Mouse (Mus musculus) cerebellum, postnatal 36 days (tissue): ENCODE data around the gene Cmip.
A peak's percentile ranks its signal among the peaks of the same experiment; 100 is the strongest.
"Not testable (repeated sequence)": the region's sequence is repeated elsewhere in the genome, so short reads cannot be mapped to it uniquely, and the experiment has no call there.

ENCODE experiments used
- DNase-seq, 2 experiments: peaks; one replicate each; pipeline ENCODE4 v3.0.0; 2021 to 2022; ENCODE audit warnings: mixed read lengths in 2 of 2

Gene Cmip

DNA sequence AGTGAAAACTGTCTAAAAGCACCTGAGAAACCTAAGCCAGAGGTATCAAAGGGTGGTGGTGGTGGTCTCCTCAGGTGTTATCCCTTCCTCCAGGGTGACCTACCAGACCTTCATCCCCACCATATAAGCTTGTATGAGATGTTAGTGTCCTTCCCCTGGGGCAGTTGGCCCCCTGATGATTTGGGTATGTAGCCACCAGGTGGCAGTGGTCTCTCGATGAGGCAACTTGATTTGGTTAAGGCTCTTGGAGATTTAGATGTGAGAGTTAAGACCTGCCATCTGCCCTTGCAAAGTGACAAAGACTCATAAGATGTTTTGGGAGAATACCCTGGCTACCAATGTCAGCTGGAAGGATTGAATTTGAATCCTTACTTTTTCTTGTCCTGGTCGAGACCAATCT, 129.3 kb downstream of the Cmip start:
- peak in 1 of 2 experiments; percentile 21 for DNase-seq

DNA sequence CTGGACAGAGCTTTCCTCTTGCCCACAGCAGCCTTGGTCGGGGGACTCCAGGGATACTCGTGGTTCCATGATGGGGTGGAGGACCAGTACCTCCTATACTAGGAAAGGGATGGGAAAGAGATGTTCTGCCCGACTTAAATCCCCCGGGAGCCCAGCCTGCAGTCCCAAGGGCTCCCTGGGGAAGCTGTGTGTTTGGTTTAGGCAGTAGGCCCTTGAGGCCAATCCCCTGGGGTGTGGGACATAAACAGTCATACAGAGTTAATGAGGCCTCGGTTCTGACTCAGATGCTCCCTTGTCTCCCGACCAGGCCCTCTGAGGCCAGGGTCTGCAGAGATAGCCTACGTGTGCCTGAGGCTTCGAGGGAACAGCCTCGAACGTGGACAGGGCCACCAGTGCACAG, 130.8 kb downstream of the Cmip start:
- no peak for DNase-seq

DNA sequence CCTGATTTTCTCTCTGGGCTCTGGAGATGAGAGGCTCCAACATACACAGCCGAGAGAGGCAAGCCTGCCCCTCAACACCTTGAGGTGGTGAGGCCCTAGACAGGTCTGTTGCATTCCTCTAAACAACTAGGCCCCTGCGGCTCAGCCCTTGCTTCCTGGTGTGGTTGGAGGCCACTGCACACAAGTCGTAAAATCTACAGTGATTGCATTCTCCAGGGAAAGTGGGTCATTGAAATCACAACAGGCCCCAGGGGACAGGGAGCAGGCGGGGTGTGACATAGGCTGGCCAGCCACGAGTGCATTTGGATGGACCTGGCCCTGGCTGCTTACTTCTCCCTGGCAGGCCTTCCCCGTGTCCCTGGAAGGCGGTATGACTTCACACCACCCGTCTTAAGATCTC, 131.5 kb downstream of the Cmip start:
- DNase-seq = no peak

DNA sequence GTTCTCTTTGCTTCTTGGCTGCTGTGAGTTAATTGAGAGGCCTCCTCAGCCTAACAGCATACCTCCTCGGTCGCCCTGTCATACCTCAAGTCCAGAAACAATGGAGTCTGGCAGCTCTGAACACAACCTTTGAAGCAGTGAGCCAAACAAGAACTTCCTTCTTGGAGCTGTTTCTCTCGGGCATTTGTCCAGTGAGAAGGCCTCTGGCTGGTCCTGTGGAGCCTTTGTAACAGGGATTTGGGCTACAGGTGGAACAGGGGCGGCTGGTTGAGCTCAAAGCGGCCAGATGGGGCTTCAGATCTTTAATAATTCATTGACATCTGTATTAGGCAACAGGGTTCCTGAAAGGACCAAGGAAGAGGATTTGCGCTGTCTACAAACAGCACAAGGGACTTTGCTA, 137.0 kb downstream of the Cmip start:
- no peak for DNase-seq

DNA sequence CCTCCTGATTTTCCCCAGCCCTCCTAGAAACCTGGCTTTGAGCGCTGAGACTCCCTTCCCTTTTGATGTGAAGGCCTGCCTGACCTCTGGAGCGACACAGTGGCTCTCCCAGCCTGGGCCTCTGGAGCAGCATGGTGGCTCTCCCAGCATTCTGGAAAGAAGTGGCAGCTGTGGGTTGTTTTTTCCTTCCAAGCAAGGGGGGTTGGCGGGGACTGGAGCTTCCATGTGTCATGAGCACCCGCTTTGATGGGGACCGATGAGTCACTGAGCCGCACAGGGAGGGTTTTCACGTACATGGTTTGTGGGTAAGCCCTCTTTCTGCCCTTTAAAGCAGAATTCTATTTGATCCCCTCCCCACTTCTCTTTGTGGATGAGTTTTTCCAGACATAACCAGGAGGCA, 138.2 kb downstream of the Cmip start:
- no peak for DNase-seq

DNA sequence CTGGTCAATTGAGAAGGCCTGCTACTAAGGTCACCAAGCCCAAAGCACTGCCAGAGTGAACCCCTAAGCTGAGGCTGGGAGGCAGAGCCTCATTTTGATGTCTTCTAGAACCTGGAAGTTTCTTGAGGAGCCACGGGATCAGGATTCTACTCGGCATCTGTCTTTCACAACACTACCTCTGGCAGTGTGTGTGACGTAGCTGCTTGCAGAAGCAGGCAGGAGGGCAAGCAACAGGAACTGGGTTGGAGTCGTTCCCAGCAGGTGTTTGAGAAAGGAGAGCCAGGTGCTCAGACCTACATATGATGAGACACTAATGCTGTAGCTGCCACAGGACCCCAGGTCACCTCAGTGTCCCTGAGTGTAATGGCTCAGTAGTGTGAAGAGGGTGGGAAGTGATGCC, 140.0 kb downstream of the Cmip start:
- no peak for DNase-seq

DNA sequence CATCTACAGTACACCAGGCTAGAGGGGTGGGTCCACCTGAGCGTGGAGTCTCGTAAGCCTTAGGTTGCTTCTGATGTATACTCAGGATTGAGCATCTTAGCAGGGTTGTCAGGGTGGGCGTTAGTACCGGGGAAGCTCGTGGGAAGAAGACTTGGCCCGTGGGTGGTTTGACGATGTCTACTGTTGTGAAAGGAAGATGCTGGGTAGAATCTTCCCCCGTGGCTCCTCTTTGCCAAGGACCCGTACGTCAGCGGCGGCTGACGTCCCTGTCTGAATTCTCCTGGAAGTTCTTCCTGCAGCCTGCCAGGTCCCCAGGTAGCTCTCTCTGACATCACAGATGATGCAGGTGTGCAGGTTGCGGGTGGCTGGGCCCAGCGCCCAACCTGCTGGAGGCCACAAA, 140.9 kb downstream of the Cmip start:
- no peak for DNase-seq

DNA sequence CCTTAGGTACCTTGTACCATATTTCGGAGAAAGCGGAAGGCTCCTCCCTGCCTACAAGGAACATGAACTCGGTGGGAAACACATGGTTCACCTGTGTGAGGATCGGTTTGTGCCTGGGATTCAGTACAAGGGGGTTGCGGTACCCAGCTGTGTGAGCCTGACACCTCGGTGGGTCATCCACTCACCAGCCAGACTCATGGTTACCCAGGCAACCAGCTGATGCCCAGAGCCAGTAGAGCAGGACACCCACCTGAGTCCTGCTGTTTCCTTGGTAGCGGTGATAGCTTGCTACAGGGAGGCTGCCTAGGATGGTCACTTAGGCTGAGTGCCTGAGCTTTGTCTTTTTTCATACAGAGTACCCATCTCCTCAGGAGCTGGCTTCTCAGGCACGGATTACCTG, 142.4 kb downstream of the Cmip start:
- DNase-seq = no peak

DNA sequence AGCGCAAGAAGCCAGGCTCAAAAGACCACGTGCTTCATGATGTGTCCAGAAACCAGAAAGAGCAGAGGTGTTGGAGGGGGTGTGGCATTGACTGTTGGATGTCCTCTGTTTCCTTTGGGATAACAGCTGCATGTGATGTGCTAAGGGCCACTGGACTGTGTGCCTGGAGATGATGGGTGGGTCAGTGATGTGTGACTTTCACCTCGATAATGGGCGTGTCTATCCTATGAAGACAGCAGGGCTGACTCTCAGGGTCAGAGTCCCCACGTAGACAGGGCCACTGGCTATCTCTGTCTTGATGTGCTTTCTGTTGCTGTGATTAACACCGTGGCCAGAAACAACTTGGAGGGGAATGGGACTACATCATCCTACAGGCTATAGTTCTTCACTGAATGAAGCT, 144.0 kb downstream of the Cmip start:
- no peak for DNase-seq

DNA sequence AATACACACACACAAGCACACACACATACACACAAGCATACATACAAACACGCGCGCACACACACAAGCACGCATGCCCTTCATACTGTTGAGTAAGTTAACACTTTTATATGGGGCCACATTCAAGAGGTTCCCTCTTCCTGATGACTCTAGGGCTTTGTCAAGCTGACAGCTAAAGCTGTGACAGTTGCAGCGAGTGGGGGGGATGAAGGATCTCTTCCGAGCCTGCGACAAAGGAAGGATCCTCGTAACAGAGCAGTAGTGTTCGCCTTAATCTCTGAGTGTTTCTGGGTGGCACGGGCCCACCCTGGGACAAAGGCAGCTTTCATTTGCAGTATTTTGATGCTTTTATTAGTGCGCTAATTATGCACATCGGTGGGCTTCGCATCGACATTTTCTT, 145.0 kb downstream of the Cmip start:
- no peak for DNase-seq

DNA sequence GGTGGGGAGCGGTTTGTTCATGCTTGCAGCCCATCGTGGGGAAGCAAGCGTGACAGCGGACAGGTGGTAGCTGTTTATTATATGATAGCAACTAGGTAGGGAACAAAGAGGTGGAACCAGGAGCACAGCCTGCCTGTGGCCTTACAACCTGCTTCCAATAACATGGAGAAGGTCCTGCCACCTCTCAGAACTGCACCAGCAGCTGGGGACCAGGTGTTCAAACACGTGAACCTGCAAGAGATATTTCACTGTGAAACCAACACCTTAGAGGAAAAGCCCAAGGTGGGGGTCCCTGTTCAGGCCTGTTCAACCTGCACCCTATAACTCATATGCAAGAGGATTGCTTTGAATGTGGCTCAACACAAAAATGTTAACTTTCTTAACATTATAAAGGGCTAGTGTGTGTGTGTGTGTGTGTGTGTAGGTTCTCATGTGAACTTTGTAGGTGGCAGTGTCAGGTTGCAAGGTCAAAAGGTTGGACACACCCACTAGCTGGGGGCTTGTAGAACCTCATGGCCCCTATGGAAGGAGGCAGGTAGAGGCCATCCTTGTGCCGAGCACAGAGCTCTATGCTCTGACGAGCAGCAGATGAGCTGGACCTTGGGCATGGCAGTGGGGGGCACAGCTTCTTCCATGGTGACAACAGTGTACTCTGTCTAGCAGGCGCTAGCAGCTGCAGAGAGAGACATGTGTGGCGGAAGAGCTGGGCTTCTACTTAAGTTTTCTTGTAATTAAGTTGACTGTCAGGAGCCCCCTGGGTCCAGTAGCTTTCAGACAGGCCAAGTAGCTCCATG, 146.2 kb downstream of the Cmip start:
- DNase-seq = no peak

DNA sequence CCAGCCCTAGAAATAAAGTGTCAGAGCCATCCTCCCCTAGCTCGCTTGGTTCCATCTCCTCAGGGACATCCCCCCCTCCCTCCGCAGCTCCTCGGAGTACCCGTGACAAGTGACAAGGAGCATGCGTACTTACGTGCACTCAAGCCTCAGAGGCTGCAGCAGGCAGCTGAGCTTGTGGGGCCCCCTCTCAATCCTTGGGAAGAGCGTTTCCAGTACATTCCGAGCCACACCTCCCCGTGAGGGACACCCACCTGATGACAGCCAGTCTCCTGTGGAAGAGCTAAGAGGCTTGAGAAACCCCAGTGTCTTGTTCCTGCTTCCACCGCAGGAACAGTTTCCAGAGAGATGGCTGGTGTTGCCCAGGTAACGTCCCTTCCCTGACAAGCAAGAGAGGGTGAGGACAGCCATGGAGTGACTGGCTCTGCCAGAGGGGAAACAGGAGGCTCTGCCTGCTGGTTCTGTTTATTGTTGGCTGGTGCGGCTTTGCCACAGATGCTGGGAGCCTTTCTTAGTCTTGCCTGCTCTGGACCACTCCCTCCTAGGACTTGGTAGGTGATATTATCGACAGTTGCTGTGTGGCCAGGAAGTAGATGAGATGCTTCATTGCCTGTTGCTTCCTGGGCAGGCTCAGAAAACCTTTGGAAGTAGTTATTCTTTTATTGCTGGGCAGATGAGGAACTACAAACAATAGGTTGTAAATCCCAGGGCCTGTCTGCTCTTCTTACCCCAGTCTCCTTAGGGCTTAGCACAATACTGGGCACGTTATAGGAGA, 147.0 kb downstream of the Cmip start:
- no peak for DNase-seq

DNA sequence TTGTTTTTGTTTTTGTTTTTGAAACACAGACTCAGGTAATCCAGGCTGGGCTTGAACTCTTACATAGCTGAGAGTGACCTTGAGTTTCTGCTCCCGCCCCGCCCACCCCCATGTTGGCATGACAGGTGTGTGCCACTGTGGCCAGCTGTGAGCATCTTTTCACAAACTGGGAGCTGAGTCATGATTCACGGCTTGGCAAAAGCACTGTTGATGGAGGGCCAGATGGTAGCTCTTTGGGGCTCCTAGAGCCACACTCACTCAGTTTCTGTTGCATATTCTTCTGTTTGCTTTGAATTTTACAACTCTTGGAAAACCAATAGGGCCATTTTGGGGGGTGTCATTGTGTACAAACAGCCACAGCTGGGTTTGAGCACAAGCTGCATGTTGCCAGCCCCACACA, 149.2 kb downstream of the Cmip start:
- no peak for DNase-seq

DNA sequence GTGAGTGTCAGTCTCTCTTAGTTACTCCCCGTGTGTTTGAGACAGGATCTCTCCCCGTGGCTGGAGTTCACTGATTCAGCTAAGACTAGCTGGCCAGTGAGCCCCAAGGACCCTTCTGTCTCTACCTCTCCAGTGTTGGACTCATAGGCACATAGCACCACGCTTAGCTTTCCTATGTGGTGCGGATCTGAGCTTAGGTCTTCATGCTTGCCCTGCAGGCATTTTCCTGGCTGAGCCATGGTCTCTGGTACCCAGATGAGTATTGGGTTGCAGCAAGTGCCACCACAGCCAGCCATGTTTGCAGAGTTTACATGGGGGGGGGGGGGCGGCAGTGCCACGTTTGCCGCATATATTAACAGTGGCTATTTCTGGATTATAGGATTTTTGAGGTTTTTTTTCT, 151.8 kb downstream of the Cmip start:
- DNase-seq = no peak

DNA sequence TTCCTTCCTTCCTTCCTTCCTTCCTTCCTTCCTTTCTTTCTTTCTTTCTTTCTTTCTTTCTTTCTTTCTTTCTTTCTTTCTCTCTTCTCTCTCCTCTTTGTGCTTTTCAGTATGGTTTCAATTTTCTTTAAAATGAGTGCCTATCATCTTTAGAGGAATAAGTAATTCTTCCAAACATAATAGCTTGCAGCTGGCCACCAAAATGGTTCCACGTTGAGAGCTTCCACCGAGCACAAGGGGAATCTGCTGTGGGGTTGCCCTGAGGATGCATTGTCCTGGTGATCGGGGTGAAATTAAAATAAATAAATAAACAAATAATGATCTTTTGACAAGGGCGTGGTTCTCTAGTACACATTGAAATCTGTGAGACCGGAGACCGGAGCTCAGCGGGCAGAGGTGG, 152.2 kb downstream of the Cmip start:
- DNase-seq = no peak

DNA sequence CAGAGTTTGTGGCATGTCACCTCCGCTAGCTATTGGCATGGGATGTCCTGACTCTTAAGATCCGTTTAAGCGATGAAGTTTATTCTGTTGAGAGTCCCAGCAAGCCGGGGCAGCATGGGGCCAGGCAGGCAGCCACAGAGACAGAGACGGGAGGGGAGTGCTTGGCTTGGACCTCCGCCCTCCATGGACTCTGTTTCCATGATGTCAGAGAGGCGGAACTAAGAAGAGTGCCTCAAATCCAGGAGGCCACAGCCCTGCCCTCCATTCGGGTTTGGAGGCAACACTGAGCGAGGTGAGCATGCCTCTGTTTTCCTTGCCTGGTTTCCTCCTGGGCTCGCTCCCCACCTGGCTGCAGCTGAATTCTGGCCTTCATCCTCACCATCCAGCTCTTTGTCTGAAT, 153.5 kb downstream of the Cmip start:
- DNase-seq = no peak

DNA sequence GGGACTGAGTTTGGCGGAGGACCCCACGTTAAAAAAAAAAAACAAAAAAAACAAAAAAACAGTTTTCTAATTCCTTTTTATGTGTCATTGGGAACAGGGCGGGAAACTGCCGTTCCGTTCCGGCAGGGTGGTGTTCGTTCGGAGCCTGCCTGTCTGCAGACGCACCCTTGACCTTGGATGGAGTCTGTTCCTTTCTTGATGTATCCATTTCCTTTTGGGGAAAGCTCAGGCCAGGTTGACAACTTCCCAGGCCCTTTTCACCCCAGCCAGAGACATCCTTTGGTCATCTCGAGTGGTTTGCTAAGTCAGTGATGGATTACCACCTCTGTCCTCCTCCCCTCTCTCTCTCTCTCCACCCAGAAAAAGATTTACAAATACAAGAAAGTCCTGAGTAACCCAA, 154.0 kb downstream of the Cmip start:
- DNase-seq = no peak

DNA sequence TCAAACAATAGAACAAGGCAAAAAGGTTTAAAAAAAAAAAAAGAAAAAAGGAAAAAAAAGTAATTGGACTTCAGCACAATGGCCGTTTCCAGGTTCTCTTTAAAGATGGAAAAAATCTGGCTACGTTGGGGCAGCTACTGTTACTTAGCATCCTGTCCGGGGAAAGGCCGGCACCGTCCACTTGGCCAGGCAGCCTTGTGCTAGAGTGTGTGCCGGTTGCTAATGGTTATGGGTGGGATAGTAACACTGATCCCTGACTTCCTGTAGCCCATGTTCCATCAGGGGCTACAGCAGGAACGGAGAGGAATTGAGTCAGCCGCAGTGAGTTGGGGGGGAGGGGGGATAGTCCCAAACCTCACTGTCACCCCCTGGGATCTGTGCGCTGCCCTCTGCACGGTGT, 155.4 kb downstream of the Cmip start:
- DNase-seq = no peak

DNA sequence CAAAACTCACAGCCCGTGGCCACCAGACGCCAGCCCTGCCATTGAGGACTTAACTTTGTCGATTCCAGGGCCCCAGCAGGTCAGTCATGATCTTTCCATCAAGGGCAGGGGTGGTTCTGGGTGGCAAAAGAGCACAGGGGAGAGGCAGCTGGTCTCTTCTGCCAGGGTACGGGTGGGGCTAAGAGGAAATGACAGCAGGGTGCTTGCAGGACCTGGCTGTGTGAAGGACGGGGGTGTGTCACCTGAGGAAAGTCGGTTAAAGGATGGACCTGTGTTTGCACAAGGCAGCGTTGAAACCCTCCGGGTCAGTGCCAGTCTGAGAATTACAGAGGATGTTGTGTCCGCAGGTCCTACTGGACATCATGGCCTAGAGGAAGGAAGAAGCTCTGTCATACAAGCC, 161.0 kb downstream of the Cmip start:
- DNase-seq = no peak

DNA sequence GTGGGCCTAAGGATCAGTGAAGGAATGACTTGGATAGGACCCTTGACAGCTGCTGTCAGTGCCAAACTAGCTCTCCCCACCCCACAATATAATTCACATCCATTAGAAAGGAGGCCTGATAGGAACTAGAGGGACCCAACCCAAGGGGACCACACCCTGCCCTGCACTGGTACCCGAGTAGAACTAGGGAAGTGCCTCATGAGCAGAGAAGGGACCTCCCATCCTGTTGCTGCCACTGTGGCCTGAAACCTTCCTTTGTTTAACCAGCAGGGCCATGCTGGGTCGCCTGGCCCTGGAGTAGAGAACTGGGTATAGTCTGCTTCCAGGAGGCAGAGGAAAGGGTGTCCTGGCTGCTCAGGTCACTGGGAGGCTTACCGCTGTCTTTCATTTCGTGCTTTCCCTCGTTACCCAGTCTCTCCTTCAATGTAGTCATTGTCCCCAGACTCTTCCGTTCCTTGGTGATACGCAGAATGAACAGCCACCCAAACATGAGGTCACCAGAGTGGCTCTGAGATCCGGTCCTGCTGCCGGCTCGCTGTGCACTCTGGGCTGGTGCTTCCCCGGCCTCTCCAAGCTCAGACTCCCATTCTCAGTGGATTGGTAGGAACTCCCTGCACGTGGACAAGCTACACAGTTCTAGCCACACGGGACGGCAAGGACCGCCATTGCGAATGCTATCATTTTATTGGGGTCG, 164.1 kb downstream of the Cmip start:
- DNase-seq = no peak

DNA sequence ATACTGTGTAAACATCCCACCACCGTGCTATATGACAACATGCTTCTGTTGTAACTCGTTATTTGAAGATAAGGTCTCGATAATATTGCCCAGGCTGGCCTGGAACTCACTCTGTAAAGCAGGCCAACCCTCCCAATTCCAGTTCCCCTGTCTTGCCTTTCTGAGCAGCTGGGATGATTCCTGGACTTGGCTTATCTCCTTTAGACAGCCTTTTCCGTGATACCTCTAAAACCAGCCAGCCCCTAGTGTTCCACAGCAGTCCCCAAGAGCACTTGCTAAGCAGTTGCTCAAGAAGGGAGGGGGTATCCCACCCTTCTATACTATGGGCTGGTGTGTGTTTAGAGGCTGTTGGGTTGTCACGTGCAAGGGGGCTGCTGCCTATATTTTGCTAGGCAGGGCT, 165.0 kb downstream of the Cmip start:
- no peak for DNase-seq

DNA sequence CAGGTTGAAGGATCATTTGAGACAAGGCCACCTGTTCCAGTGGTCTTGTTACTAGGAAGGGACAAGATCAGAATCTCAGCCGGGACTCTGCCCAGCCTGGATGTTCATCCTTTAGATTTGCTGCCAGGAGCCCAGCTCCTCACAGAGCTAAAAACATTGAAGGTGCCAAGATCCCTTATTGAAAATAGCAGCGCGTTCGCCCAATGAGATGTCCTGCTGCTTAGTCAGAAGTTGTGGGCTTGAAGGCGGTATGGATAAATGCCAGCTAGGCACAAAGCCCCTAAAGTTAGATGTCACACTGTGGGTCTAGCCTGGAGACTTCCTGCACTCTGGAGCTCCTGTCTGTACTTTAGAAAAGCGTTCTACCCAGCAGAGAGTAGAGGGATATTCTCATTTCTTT, 165.5 kb downstream of the Cmip start:
- no peak for DNase-seq

DNA sequence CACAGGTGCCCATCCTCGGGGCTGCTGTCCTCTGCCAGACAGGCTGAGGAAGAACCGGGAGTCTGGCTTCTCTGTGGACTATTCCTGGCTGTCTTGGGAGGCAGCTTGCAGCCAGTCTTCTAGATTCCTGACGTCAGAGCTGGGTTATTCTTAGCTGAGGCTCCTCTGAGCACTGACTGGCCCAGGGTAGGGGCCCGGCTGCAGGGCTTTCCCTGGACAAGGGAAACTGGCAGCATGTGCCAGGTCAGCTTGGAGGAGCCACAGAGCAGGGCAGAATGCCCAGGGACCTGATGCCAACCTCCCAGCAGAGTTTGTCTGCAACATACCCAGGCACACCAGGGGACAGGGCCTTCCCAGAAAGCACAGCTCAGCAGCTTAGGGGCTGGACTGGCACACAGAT, 166.2 kb downstream of the Cmip start:
- peak; percentile 97 for DNase-seq

DNA sequence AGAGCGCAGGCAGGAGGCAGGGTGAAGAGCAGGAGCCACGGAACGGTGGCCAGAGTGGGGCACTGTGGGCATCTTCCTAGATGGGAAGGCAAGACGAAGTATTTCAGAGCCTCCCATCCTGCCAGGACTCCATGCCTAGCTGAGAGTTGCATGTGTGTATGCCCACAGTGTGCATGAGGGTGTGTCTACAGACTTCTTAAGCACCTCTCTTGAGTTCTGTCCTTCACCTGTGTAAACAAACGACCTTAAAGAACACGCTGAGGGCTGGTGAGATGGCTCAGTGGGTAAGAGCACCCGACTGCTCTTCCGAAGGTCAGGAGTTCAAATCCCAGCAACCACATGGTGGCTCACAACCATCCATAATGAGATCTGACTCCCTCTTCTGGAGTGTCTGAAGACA, 171.0 kb downstream of the Cmip start:
- DNase-seq = not testable (repeated sequence)
